Mouse (Mus musculus) telencephalon, adult 2 months (tissue): Measurements from ENCODE around the gene Tead4.

ENCODE experiments used
- DNase-seq: peaks from one replicate; pipeline ENCODE4 v3.0.0-alpha.2; 2011; ENCODE audit warnings: low read depth, low spot score

The Tead4 gene

DNA sequence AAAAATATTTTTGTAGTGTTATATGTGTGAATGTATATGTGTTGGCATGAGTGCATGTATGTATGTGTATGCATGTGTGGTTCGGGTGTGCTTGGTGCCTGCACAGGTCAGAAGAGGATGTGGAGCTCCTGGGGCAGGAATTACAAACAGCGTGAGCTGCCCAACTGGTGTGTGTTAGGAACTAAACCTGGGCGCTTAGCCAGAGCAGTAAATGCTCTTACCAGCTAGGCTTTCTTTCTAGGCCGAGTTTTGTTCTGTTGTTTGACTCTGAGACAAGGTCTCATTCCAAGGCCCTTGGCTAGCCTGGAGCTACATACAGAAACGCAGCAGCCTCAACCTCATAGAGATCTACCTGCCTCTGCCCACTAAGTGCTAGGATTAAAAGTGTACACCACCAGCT lies 9.3 kb downstream of the Tead4 start:
- no peak for DNase-seq

DNA sequence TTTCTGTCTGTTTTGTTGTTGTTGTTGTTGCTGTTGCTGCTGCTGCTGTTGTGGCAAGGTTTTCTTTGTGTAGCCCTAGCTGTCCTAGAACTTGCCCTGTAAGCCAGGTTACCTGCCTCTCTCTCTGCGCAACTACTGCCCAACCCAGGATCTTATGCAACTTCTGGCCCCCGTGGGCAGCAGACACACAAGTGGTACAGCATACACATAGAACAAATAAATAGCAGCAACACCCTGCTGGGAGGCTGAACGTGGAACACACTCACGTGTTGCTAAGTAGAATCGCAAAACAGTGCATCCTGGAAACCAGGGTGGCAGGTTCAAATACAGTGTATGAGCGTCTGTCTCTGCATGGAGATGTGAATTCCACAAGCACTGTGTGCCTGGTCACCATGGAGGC lies 11.9 kb downstream of the Tead4 start:
- no peak for DNase-seq

DNA sequence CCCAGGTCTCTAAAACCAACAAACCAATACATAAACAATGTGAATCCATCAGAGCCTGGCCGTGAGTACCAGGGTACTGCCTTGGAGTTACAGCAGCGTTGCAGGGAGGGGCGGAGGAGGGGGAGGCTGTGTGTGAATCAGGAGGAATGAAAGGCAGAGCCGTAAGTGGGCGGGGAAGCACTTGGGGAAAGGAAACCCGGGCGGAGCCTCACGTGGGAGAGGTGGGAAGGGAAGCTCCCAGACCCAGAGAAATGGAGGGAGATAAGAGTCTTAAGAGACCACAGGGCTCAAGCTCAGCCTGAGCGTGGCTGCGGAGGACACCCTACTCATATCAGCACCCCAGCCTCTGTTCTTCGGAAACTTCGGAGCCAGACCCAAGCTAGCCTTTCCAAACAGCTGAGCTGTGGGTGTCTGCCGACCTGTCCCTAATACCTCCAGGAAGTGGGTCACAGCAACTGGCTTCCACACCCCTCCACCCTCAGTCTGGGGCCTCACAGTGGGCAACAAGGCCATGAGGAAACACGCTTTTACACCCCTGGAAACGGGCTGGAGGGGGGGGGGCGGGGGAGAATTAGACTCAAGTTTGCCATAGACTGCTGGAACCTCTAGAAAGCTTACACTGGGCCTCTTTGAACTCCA lies 14.7 kb downstream of the Tead4 start:
- peak; percentile 32 for DNase-seq

DNA sequence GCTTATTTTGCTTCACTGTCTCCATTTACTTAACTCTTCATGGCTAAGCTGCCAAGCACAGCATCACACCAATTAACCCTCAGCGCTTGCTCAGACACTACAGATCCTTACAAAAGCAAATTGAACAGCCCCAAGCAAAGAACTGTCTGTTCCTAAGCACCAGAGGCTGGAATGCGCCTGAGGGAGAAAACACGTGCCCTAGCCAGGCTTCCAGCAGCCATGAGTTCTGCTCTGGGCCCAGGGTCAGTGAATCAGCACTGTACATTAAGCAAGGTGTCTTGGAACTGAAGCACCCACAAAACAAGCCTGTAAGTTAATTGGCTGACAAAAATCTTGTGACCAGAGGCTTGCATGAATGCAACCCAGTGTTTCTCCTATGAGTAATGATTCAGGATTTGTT lies 18.5 kb downstream of the Tead4 start:
- no peak for DNase-seq

DNA sequence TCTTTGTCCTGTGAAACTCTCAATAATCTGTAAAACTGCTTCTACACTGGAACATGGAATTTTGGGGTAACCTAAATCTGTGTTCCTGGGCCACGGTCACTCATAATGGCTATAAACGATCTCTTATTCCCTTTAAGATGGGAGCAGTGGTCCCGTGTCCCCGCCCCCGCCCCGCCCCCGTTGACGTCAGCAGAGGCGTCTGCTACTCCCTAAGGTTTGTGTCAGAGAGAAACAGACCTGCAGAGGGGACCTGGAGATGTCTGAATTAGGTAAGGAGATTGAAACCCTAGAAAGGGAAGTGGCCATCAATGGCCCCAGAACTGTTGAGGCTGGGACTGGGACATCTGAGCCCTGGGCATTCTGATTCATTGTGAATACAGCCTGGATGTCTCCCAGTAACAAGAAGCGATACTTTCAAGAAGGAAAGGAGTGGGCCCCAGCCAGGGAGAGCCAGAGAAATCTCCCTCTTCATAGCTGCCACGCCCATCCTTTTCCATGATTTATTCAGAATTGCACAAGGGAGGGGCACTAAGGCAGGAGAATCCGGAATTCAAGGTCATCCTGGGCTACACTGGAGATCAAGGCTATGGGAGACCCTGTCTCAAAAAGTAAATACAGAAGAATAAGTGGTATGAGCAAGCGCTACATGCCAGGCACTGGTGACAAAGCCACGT lies 20.0 kb downstream of the Tead4 start:
- no peak for DNase-seq

DNA sequence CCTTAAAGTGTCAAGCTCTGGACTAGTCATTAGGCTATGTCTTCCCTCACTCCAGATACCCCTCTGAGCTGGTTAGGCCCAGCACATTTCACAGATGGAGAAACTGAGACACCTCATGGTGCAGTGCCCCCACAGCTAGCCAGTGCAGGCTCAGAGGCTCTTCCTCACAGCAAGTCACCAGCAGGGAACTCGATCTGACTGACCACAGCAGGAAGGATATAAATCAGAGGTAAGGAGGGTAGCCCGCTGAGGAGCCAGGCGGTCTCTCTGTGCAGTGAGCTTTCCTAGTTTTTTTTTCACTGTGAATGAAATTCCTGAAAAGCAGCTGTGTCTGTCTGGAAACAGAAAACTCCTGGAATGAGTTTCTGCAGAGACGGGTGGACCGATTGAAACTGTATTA lies 21.0 kb downstream of the Tead4 start:
- no peak for DNase-seq

DNA sequence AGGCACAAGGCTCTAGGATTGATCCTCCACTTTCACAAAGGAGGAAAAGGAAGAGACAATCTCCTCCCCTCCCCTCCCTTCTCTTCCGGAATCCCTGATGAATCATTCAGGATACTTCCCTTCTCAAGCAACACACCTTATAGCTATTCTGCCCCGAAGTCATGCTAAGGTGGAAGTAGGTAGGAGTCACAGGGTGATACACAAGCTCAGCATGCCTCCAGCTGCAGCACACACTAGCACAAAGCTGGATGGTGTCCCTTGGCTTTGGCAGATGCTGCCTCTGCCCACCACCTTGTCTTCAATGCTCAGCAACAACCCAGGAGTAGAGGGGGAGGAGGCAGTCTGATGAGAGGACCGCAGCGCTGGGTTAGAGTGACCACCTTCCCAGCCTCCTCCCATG lies 21.5 kb downstream of the Tead4 start:
- no peak for DNase-seq

DNA sequence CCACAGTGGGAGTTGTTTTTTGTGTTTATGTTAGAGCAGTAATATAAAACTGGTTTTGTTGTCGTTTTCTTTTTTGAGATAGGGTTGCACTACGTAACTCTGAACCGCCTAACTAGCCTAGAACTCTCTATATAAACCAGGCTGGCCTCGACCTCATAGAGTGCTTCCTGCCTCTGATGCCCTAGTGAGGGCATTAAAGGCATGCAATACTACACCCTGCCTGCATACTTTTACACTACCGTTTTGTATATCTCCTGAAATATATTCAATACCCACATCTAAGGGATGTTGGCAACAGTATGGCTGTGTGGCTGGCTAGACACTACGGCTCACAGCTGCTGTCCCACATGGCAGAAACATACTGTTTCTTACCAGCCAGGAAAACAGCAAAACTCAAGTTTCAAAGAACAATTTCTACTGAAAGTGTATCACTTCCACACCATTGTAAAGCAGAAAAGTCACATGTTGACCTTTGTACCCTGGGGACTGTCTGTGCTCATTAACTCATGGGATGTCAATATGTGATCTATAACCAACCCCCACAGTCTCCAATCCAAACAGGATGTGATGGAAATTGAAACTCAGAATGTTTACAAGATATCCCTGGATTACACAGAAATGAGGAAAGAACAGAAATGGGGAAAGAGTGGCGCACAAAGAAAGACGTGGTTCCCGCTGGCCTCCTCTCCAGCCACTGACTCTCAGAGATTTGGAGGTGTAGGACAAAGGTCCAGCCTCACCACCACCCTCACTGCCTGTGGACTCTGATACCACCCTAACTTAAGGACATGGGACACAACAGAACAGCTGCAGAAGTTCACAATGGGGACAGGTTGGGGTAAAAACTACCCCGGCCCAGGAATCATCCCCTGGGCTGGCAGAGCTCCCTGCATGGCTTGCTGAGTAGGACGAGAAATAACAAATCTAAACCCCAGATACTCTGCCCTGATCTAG lies 23.2 kb downstream of the Tead4 start:
- DNase-seq: peak; percentile 33

DNA sequence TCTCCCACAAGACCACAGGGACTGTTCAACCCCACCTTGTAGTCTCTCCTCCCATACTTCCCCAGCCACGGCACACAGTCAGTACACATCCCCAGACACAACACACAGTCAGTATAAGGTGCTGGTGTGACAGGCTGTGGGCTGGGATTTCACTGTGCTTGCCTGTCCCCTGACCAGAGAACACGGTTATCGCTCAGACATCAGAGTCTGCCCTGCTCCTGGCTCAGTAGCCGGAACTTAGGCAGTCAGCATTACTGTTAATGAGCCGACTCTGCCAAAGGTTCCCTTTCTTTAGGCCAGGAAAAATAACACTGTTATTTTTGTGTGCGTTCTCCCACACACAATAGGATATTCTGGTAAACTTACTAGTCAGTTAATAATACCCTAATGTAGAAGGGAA lies 24.3 kb downstream of the Tead4 start:
- no peak for DNase-seq

DNA sequence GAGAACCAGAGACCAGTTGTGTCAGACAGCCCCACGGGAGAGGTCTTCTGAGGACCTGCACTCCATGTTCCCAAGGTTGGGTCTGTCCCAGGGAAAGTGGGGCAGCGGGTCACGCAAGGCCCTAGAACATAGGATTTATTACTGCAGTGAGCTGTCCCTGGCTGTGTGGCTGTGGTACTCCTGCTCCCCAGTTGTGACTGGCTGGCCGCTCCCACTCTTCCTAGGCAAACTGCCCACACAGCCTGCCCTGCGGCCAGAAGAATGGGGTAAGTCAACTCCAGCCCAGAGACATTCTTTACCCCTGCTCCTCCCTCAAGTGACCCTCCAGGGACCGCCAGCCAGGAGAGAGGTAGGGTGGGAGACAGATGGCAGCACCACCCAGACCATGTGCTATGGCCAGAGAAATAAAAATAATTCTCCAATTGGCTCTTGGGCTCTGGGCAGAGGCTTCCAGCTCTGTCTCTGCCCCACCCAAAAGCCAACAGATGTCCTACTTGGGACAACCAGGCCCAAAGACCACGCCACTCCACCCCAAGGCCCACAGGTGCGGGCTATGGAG lies 25.0 kb downstream of the Tead4 start:
- DNase-seq: no peak

DNA sequence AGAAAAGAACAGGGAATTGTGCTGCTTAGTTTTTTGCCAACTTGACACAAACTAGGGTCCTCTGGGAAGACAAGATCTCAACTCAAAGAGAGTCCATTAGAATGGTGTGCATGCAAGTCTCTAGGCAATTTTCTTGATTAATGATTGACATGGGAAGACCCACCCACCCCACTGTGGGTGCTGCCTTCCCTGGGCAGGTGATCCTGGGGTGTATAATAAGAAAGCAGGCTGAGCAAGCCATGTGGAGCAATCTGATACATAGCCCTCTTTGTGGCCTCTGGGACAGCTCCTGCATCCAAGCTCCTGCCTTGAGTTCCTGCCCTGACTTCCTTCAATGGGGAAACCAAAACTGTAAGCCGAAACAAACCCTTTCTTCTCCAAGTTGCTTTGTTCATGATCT lies 27.1 kb downstream of the Tead4 start:
- no peak for DNase-seq

DNA sequence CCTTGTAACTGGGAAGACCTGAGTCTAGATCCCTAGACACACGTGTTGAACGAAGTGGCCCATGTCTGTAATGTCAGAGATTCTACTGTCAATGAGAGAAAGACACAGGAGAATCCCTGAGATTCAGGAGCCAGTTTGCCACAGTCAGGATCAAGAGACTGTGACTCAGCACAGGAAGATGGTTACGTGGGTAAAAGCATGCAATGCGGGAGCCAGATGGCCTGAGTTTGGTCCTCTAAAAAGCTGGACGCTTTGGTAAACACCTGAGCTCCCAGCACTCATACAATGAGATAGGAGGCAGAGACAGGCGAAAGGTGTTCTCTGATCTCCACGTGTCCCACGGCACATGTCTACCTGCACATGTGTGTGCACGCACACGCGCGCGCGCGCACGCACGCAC lies 27.9 kb downstream of the Tead4 start:
- no peak for DNase-seq

DNA sequence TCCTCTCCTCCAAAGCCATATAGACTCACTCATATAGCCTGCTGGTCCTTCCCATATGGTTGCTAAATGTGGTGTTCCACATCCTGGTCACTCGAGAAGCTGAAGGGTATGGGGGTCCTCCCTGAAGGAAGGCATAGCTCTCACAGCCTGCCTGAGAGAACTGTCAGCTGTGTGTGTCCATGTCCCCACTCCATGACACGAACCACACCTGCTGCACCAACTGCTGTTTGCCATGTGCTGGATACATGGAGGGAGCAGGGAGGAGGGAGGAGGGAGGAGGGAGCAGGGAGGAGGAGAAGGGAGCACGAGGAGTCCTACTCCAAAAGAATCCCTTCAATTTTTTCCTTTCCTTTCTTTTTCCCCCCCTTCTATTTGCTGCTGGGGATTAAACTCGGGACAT lies 30.8 kb downstream of the Tead4 start:
- DNase-seq: no peak

DNA sequence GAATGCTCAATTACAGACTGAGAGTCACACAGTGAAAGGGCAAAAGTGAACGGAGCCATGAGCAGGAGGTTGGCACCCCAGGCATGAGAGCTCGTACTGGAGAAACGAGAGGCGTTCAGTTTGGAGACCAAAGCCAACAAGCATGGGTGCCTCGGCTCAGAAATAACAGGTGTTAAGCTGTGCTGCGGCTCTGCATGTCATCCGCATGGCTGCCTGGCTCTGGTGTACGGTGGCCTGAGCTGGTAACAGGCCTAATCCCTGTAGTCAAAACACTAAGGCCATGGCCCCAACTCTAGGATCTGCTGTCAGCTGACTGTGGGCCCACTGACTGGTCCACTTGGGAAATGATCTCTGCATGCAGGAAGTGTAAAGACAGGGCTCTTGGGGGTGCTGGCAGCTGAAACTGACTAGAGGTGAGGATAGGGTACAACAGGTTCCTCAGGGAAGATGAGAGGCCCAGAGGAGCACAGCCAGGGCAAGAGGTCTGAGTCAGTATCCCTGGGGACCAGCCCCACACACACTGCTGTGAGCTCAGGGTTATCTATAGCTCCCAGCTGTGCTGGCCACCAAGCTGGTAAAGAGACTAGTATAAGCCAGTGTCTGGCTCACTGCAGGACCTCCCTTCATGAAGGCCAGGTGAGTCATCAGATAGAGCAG lies 35.6 kb downstream of the Tead4 start:
- no peak for DNase-seq

DNA sequence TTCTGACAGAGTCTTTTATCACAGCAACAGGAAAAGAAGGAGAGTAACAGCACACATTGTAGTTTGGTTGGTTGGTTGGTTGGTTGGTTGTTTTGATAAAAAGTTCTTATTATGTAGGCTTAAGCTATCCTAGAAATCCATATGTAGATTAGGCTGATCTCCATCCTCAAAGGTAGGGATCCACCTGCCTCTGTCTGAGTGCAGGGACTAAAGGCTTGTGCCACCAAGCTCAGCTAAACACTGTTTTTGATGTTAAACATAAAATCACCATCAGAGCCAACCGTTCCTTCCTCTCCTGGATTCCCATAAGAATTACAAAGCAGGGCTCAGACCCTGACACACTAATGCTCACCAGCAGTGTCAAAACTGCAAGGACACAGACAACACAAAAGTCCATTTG lies 39.1 kb downstream of the Tead4 start:
- no peak for DNase-seq

DNA sequence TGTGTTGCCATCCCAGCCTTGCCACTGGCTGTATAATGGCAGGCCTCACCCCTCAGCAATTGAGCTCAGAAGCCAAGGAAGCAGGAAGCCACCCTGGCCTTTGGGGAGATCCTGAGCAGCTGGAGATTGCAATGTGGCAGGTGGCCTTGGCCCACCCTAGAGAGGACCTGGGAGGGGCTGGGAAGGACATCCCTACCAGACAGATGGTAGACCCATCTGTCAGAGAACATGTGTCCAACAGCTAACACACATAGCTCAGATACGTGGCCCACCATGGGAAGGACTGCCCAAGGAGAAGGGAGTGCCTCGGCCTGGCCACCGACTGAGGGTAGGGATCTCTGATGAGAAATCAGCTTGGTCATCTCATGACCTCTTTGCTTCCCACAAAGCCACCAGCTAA lies 41.4 kb downstream of the Tead4 start:
- no peak for DNase-seq

DNA sequence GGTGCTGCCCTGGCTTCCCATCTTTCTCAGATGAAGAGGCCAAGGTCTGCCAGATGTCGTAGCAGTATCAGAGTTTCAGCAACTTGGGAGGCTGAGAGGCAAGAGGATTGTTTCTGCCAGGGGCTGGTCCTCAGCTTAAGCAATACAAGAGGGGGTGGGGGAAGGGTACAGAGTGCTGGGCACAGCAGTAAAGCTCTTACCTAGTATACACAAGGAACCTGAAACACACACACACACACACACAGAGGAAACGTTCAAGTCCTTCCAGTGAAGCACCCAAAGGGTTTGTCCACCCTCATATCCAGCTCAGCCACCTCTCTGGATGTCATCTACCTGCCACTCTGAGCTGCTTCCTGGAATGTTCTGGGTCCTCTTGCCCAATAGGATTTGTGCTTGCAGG lies 44.7 kb downstream of the Tead4 start:
- DNase-seq: no peak

DNA sequence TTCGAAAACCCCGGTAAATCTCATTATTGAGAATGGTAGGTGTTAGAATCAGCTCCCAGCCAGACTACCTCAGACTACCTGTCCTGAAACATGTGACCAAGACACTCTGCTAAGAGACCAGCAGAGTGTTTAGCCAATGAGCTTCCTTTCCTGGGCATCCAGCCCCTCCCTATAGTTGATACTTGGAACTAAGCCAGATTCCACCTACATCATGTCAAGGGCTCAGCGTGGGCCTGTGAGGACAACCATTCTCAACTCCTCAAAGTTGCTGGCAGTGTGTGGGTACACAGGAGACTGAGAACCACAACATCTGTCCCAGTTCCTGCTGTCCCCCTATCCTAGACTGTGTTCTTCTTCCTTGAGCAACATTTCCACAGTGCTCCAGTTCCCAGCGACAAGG lies 45.3 kb downstream of the Tead4 start:
- DNase-seq: peak; percentile 21

DNA sequence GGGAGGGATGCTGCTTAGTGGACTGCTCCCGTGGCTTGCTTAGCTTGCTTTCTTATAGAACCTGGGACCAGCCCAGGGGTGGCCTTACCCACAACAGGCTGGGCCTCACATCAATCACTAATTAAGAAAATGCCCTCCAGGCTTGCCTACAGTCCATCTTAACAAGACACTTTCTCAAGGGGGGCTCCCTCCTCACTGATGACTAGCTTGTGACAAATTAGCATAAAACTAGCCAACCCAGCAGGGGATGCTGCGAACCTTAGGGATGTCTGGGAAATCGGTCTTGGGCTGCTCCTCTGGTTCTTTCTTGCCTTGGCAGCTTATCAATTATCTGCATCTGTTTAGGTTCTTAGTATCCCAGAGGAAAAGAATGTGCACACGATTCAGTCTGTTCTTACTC lies 46.1 kb downstream of the Tead4 start:
- DNase-seq: no peak

DNA sequence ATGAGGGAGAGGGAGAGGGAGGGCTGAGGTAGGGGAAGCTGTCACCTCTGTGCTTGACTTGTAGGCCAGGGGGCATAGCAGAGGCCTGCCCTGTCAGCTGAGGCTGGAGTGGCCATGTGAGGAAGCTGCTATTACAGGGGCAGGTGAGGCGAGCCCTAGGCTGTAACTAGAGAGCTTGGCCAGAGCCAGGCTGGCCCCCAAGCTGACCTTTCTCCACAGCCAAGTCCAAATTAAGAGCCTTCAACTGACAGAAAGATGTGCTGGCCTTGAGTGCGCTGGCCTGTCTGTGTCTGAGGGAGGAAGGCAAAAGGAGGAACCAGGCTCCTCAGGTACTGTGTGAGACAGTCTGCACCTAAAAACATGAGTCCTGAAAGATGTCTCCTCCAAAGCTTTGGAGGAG lies 47.5 kb downstream of the Tead4 start:
- DNase-seq: no peak

DNA sequence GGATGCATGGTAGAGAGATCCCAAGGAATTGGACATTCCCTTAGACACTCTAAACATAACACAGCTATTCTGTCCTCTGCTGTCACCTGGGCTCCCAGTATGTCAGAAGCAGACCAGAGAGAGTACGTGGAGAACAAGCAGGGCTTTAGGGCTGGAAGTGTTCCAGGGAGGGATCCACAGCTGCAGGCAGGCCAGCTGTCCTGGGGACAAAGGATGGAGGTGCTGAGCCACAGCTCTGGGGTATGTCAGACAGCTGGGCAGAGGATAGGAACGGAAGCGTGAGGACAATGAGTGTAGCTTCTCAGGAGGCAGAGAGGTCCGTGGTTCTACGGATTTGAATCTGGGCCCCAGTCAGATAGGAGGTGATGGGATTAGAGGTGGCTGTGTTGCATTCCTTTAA lies 50.0 kb downstream of the Tead4 start:
- DNase-seq: no peak
